Mouse (Mus musculus) lung, postnatal 14 days (tissue): Measurements from ENCODE around the gene Ovol3.
"Not testable (repeated sequence)": the region's sequence is repeated elsewhere in the genome, so short reads cannot be mapped to it uniquely, and the experiment has no call there.

Source experiments
- DNase-seq: peaks from one replicate; pipeline ENCODE4 v3.0.0; 2021

Ovol3 gene

GRCm38 (mm10) chr7:30235625-30236024 lies at the start of gene Ovol3:
TSS of gene Ovol3 (minus strand) at chr7:30235725.
- DNase-seq: no peak

- DNase-seq: no peak
Measured at GRCm38 (mm10) chr7:30282740-30283139, 47.2 kb upstream of the Ovol3 start.

- no peak for DNase-seq
Measured at GRCm38 (mm10) chr7:30281522-30281921, 46.0 kb upstream of the Ovol3 start.

GRCm38 (mm10) chr7:30280670-30281138 lies 45.2 kb upstream of the Ovol3 start:
- peak; percentile 90 for DNase-seq

- peak; percentile 93 for DNase-seq
Measured at GRCm38 (mm10) chr7:30279951-30280669, 44.6 kb upstream of the Ovol3 start, which contains the start of the genes Thap8 and Wdr62. TSS of gene Thap8 (plus strand) at chr7:30280094. TSS of gene Wdr62 (minus strand) at chr7:30280419.

- DNase-seq: no peak
Measured at GRCm38 (mm10) chr7:30279536-30279935, 44.0 kb upstream of the Ovol3 start.

GRCm38 (mm10) chr7:30278911-30279310 lies 43.4 kb upstream of the Ovol3 start:
- no peak for DNase-seq

- peak; percentile 21 for DNase-seq
Measured at GRCm38 (mm10) chr7:30274383-30274782, 38.9 kb upstream of the Ovol3 start.

- DNase-seq: no peak
Measured at GRCm38 (mm10) chr7:30269641-30270040, 34.1 kb upstream of the Ovol3 start.

- no peak for DNase-seq
Measured at GRCm38 (mm10) chr7:30266780-30267179, 31.3 kb upstream of the Ovol3 start.

- DNase-seq: no peak
Measured at GRCm38 (mm10) chr7:30265935-30266334, 30.4 kb upstream of the Ovol3 start.

- no peak for DNase-seq
Measured at GRCm38 (mm10) chr7:30265531-30265930, 30.0 kb upstream of the Ovol3 start.

- DNase-seq: no peak
Measured at GRCm38 (mm10) chr7:30265041-30265440, 29.5 kb upstream of the Ovol3 start.

GRCm38 (mm10) chr7:30251956-30252954 lies 16.7 kb upstream of the Ovol3 start:
- DNase-seq: peak; percentile 34

- not testable (repeated sequence) for DNase-seq
Measured at GRCm38 (mm10) chr7:30237374-30237773, 1.8 kb upstream of the Ovol3 start.

- DNase-seq: no peak
Measured at GRCm38 (mm10) chr7:30235091-30235490, 434 bp downstream of the Ovol3 start.

GRCm38 (mm10) chr7:30234276-30234858 lies 1.2 kb downstream of the Ovol3 start:
- peak; percentile 32 for DNase-seq

GRCm38 (mm10) chr7:30233387-30233786 lies 2.1 kb downstream of the Ovol3 start:
- no peak for DNase-seq

GRCm38 (mm10) chr7:30232631-30233148 lies 2.8 kb downstream of the Ovol3 start:
- peak; percentile 72 for DNase-seq

- peak; percentile 97 for DNase-seq
Measured at GRCm38 (mm10) chr7:30231669-30232454, 3.7 kb downstream of the Ovol3 start, which contains the start of the genes Polr2i and Tbcb. TSS of gene Polr2i (plus strand) at chr7:30231948. TSS of gene Tbcb (minus strand) at chr7:30232272.

GRCm38 (mm10) chr7:30231328-30231668 lies 4.2 kb downstream of the Ovol3 start:
- DNase-seq: no peak

- DNase-seq: no peak
Measured at GRCm38 (mm10) chr7:30224206-30224605, 11.3 kb downstream of the Ovol3 start.
